Mouse (Mus musculus): Measurements from ENCODE around the gene Fsip1. TPM values are rescaled to one million over a fixed set of nuclear protein-coding genes. Genes with fewer than 3 reads are reported as not detected.
"Not testable (repeated sequence)": the region's sequence is repeated elsewhere in the genome, so short reads cannot be mapped to it uniquely, and the experiment has no call there.

The Fsip1 gene
- polyA plus RNA-seq, 1 experiment from 2014 or later, result 0.21 TPM

DNA sequence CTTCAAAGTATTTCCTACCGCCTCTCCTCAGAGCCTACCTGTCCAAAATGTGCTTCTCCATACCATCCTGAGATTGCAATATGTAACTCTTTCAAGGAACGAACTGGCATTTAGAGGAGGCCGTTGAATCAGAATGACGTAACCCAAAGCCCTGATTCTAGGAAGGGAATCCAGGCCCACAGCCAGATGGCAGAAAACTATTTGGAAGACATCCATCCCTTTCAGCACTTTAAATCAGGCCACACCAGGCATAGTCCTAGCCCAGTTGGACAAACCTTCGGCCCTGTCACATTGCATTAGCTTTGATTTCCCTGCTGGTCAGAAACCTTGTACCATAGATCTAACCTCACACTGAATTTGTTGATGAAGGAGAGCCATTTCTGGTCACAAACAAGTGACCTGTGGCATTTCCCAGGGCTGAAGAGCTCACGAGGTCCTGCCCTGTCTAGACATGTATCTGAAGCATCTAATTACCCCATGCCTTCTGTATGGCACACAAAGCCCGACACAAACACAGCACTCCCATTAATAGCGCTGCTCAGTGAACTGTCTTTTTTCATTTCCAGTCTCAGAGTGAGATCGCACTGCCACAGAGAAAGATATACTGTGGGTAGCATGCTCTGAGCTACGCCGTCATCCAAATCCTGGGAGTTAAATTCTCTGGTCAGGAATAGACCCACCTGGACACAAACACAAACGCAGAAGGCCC is 106.8 kb downstream of the Fsip1 start:
- Histone ChIP-seq H3K9ac (replicated peaks) (no peak overlapping the region), H3K27ac (ENCODE audit: low read depth) (no peak overlapping the region), H3K4me1 (ENCODE audit: insufficient read depth) (no peaks in the 10 kb centered on the region), H3K4me3 (ENCODE audit: low read depth, low read length) (no peak overlapping the region), H3K36me3 (replicated peaks; ENCODE audit: insufficient read depth, low read length) (no peaks in the 10 kb centered on the region), H3K4me2 (ENCODE audit: low read depth, low read length) (no peak overlapping the region), H3K9me3 (ENCODE audit: low read length) (no peaks in the 10 kb centered on the region), H3K27me3 (ENCODE audit: insufficient read depth, low read length) (no peaks in the 10 kb centered on the region)
- ATAC-seq, result no peak
- no peak for TF ChIP-seq CTCF (IDR thresholded peaks at IDR 0.05; ENCODE audit: low read depth)
- no peak for TF ChIP-seq EP300 (IDR thresholded peaks at IDR 0.05; ENCODE audit: low read depth)
- WGBS (ENCODE audit: insufficient replicate concordance), result 75% methylated on average over 12 of the region's 12 CpGs
- DNase-seq, result no peak

DNA sequence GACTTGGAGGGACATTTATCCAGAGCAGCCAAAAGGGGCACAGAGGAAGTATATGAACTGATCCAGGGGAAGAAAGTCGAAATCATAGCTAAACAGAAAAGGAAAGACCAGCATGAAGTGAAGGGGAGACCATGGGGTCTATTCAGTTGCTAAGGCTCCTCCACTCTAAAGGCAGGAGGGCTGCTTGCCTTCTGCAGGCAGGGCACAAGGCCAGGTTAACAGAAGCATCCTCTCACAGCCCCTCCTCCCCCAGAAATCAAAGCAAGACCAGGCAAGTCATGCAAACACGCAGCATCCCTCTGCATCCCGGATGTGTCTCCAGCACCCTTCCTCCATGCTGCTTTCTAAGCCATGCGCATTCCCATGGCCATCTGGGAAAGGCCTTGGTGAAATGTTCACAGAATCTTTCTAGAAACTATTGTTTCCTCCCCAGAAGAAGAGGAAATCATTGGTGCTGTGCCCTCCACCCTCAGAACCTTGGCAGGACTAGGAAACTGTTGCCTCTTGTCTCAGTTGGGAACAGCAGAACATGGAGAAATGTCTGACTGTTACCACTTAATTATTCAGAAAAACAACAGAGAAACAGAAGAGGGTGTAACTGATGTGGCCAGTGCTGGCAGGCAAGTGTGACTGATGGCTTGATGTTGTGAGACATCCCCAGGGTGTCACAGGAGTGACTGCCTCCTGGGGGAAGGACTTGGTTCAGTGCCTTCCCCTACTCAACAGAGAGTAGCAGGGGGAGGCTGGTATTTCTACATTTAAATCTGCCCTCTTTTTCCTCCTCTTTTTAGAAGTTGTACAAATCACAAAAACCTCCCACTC is 108.2 kb downstream of the Fsip1 start:
- no peaks in the 10 kb centered on the region for H3K4me1 ChIP-seq (ENCODE audit: insufficient read depth)
- no peak overlapping the region for H3K27ac ChIP-seq (ENCODE audit: low read depth)
- ATAC-seq (no peak), DNase-seq (no peak)
- H3K9ac ChIP-seq (replicated peaks), result no peak overlapping the region
- H3K4me2 ChIP-seq (ENCODE audit: low read depth, low read length), result no peak overlapping the region
- 57% methylated on average over 4 of the region's 4 CpGs for WGBS (ENCODE audit: insufficient replicate concordance)
- no peak overlapping the region for H3K4me3 ChIP-seq (ENCODE audit: low read depth, low read length)
- no peaks in the 10 kb centered on the region for H3K27me3 ChIP-seq (ENCODE audit: insufficient read depth, low read length)
- no peak for TF ChIP-seq CTCF (IDR thresholded peaks at IDR 0.05; ENCODE audit: low read depth)
- no peak for TF ChIP-seq EP300 (IDR thresholded peaks at IDR 0.05; ENCODE audit: low read depth)
- no peaks in the 10 kb centered on the region for H3K9me3 ChIP-seq (ENCODE audit: low read length)
- H3K36me3 ChIP-seq (replicated peaks; ENCODE audit: insufficient read depth, low read length), result no peaks in the 10 kb centered on the region

DNA sequence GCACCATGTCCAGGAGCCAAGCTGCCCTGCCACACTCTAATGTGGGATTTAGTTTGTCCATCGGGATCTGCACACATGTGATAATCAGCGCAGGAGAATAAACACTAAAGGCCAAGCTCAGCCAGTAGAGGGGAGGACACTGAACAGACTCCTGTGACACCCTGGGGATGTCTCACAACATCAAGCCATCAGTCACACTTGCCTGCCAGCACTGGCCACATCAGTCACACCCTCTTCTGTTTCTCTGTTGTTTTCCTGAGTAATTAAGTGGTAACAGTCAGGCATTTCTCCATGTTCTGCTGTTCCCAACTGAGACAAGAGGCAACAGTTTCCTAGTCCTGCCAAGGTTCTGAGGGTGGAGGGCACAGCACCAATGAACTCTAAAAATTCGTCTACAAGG is 109.0 kb downstream of the Fsip1 start:
- H3K36me3 ChIP-seq (replicated peaks; ENCODE audit: insufficient read depth, low read length), result not testable (repeated sequence)
- 50% methylated on average over 3 of the region's 3 CpGs for WGBS (ENCODE audit: insufficient replicate concordance)

DNA sequence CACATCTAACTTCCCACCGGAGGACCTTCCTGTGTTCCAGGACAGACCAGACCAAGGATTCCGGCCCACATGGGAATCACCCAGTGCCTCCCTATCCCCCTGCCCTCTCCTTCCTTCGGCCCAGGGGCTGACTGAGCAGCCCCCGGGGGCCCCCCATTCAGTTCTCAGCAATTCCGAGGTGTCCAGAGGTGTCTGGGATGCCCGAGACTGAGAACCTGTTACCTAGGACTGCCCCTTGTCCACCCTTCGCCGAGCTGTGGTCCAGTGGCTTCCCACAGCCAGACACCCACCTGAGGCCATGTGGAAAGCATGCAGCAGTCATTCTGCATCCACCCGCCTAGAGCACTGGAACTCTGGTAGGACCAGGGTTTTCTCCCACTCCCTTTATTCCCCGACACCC is 115.1 kb downstream of the Fsip1 start:
- ATAC-seq, result no peak
- TF ChIP-seq EP300 (IDR thresholded peaks at IDR 0.05; ENCODE audit: low read depth) (no peak), CTCF (IDR thresholded peaks at IDR 0.05; ENCODE audit: low read depth) (no peak)
- H3K27ac ChIP-seq (ENCODE audit: low read depth), result no peak overlapping the region

More for the DNA sequence above, 109.0 kb downstream of the Fsip1 start:
- not testable (repeated sequence) for H3K4me1 ChIP-seq (ENCODE audit: insufficient read depth); H3K9me3 ChIP-seq (ENCODE audit: low read length); H3K9ac ChIP-seq (replicated peaks); H3K4me3 ChIP-seq (ENCODE audit: low read depth, low read length); H3K27ac ChIP-seq (ENCODE audit: low read depth); DNase-seq; ATAC-seq; H3K4me2 ChIP-seq (ENCODE audit: low read depth, low read length); H3K27me3 ChIP-seq (ENCODE audit: insufficient read depth, low read length)

DNA sequence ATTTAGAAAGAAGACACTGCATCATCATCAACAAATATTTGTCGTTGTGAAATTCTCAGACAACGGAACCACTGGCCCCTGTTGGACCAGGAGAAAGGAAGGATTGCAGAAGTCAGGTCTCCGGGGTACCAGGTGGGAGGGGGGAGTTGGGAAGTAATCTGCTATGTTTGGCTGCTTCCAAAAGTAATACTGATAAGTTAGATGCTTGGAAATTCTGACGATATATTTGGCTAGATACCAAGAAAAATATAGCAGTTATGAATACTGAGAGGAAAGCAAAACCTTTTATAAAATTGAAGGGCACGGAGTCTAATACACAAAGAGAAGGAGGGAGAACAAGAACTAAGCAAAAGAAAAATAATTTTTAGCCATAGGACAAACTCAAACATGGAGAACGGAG is 117.5 kb downstream of the Fsip1 start:
- TF ChIP-seq CTCF (IDR thresholded peaks at IDR 0.05; ENCODE audit: low read depth) (no peak), EP300 (IDR thresholded peaks at IDR 0.05; ENCODE audit: low read depth) (no peak)
- Histone ChIP-seq H3K4me2 (ENCODE audit: low read depth, low read length) (no peak overlapping the region), H3K4me1 (ENCODE audit: insufficient read depth) (no peaks in the 10 kb centered on the region), H3K36me3 (replicated peaks; ENCODE audit: insufficient read depth, low read length) (no peaks in the 10 kb centered on the region), H3K9me3 (ENCODE audit: low read length) (no peaks in the 10 kb centered on the region), H3K27ac (ENCODE audit: low read depth) (no peak overlapping the region), H3K4me3 (ENCODE audit: low read depth, low read length) (no peak overlapping the region), H3K9ac (replicated peaks) (no peak overlapping the region), H3K27me3 (ENCODE audit: insufficient read depth, low read length) (no peaks in the 10 kb centered on the region)
- no peak for ATAC-seq
- no peak for DNase-seq
- whole genome bisulfite sequencing (ENCODE audit: insufficient replicate concordance), result 74% methylated on average over 6 of the region's 6 CpGs

More for the DNA sequence above, 115.1 kb downstream of the Fsip1 start:
- Histone ChIP-seq H3K4me2 (ENCODE audit: low read depth, low read length) (no peak overlapping the region), H3K27me3 (ENCODE audit: insufficient read depth, low read length) (no peaks in the 10 kb centered on the region), H3K9ac (replicated peaks) (no peak overlapping the region), H3K4me1 (ENCODE audit: insufficient read depth) (no peaks in the 10 kb centered on the region), H3K9me3 (ENCODE audit: low read length) (no peaks in the 10 kb centered on the region), H3K4me3 (ENCODE audit: low read depth, low read length) (no peak overlapping the region), H3K36me3 (replicated peaks; ENCODE audit: insufficient read depth, low read length) (no peaks in the 10 kb centered on the region)
- WGBS (ENCODE audit: insufficient replicate concordance), result 66% methylated on average over 10 of the region's 10 CpGs
- DNase-seq, result no peak

DNA sequence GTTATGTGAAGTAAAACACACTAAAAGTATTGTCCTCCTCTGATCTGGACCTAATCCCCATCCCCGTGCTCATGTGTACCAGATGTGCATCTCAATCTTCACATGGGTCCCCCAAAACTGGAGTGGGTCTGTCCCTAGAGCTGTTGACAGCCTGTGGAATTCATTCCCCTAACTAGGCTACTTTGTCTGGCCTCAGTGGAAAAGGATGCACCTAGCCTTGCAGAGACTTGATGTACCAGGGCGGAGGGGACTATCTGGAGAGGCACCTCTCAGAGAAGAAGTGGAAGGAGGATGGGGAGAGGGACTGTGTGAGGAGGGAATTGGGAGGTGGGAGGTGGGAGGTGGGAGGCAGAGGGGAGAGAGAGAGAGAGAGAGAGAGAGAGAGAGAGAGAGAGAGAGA is 119.0 kb downstream of the Fsip1 start:
- DNase-seq, result no peak
- no peak overlapping the region for H3K27ac ChIP-seq (ENCODE audit: low read depth)
- WGBS (ENCODE audit: insufficient replicate concordance), result 82% methylated on average over 2 of the region's 2 CpGs
- no peaks in the 10 kb centered on the region for H3K4me1 ChIP-seq (ENCODE audit: insufficient read depth)
- no peaks in the 10 kb centered on the region for H3K9me3 ChIP-seq (ENCODE audit: low read length)
- no peaks in the 10 kb centered on the region for H3K36me3 ChIP-seq (replicated peaks; ENCODE audit: insufficient read depth, low read length)
- ATAC-seq, result no peak
- no peaks in the 10 kb centered on the region for H3K27me3 ChIP-seq (ENCODE audit: insufficient read depth, low read length)
- no peak overlapping the region for H3K4me2 ChIP-seq (ENCODE audit: low read depth, low read length)
- no peak overlapping the region for H3K4me3 ChIP-seq (ENCODE audit: low read depth, low read length)
- H3K9ac ChIP-seq (replicated peaks), result no peak overlapping the region
- no peak for TF ChIP-seq EP300 (IDR thresholded peaks at IDR 0.05; ENCODE audit: low read depth)

All from liver, postnatal 0 days (tissue).